Mouse (Mus musculus) layer of hippocampus, postnatal 10 days (tissue): ENCODE measurements around the gene Cldn10. TPM values are rescaled to one million over a fixed set of nuclear protein-coding genes. Genes with fewer than 3 reads are reported as not detected.
A peak's percentile ranks its signal among the peaks of the same experiment; 100 is the strongest.

Experiments used
- DNase-seq, 2 experiments: peaks; one replicate each; pipeline ENCODE4 v3.0.0; 2021; ENCODE audit warnings: low spot score in 2 of 2
- total RNA-seq, 2 experiments: library from RNA; stranded (reverse); gene quantifications; 2 replicates each; pipeline ENCODE4 v1.2.3; 2021

The Cldn10 gene
- total RNA-seq, 2 experiments from 2014 or later: 16.6 to 19.4 TPM

DNA sequence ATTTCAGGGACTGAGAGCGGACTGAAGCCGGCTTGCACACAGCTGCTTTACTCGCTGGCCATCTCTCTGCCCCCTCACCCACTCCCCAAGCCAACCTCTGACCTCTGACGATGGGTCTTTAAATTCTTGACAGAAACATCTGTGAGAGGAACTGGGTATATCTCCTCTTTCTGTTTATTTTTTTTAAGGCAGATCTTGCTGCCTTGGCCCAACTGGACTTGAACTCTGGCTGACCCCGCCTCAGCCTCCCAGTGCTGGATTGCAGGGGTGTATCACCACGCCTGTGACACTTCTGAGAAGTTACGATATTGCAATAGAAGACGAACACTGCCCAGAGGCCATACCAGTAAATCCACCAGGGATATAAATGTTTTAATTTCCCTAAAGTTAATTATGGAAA lies 122.2 kb downstream of the Cldn10 start:
- DNase-seq: no peak

DNA sequence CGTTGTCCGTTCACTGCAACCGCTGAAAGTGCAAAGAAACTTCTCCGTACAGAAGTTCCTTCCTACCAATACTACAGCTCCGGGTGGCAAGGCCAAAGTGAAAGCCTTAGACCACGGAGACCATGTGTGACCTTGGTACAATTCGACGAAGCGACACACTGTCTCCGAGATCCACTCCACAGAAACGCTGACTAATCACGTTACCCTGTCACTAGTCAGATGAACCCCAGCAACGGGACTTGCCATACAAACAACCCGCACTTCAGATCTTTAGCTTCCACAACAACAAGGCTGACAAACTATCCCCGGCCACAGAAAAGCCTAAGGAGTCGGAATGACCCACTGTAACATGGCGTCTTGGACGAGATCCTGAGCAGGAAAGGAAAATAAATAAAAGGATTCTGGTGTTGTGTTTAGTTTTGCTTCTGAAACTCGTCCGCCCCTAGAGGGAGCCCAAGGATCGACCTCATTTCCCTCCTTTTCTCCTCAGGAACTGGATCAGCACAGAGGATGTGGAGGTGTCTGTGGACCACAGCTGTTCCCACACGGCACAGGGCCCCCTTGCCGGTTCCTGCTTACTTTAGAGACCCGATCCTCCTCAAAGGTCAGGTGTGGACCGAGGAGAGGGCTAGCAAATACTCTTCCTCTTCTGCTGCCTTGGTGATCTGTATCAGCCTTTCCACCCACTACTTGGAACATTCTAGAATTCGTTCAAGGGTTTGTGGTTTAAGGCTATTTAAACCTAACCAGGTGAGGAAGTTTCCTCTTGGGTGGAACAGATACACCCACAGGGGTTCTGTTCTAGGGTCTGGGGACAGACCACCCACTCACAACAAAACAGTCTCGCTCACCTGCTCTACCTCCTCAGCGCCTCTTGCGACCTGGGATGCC lies 122.9 kb downstream of the Cldn10 start:
- peak; percentile 72 to 85 for DNase-seq

DNA sequence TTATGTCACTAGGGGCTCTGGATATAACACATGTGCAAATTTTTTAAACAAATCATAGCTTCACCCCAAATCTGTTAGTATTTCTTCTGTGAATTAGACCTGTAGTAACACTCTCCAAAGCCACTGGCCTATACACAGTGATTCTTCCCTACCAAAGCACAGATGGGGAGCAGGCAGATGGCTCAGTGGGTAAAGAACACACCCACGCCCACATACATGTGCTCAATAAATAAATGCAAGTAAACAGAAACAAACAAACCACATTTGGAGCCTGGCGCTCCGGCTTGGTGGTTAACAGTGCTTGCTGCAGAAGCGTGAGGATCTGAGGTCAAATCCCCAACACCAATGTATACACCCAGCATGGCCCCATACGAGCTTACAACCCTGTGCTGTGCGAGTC lies 123.8 kb downstream of the Cldn10 start:
- no peak for DNase-seq

DNA sequence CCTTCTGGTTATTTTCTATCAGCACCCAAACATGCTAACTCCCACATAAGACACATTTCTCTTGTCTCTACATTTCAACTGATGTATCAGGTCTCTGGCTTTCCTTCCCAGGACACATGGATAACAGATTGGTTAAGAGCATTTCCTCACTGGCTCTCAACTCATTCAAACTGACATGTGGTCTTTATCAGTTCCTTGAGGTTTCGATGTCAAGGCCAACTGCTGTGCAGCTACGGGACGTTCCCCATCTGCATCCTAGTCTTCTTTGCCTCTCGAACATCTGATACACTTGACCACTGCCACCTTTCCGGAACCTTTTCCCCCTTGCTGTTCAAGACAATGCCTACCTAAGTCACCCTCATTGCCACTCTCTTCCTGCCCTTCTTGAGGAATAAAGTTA lies 125.9 kb downstream of the Cldn10 start:
- DNase-seq: no peak

DNA sequence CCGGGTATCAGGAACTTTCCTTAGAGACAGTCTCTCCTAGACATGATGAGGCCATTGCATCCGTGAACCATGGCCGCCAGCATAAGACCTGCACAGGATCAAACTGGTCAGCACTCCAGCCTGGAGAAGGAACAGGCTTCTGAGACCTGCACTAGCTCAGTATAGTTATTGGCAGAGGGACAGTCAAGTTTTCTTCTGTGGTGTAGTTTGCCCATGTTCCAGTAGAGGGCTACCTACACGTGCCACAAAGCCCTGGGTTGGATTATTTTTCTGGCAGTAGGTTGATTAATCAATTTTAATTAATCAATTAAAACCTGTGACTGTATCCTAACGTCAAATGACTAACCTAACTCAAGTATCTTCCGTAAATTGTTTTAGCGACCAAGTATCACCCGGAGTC lies 131.3 kb downstream of the Cldn10 start:
- peak in 1 of 2 experiments; percentile 32 for DNase-seq

DNA sequence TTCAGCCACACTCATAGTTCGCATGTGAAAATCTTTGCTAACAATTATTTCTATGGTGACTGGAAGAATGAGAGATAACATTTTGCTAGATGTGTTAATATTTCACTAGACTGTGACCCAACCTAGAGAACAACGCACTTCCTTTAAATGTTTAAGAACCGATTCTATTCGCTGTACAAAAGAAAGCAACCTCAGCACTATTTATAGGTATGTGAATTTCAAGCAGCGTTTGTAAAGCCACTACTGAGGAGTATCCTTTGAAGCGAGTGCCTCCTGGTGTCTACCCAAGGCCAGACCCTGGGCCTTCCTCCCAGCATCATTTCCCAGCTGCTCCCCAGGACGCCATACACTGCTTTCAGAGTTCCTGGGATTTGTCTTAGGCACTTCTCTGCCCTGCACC lies 132.9 kb downstream of the Cldn10 start:
- no peak for DNase-seq

DNA sequence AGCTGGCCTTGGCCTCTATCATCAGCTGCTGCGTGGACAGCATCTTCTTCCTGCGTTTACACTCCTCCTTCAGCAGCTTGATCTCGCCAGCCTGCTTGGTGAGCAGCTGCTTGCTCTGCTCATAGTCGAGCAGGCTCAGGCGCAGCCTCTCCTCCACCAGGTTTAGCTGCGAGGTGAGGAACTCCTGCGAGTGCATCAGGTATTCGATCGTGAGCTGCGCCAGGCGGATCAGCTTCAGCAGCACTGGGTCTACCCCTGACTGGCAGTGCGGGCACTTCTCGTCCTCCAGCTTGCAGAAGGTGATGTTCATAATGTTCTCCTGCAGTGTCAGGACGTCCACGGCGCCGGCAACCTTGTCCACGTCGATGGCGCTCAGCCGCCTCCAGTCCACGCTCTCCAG lies 134.5 kb downstream of the Cldn10 start:
- DNase-seq: no peak

DNA sequence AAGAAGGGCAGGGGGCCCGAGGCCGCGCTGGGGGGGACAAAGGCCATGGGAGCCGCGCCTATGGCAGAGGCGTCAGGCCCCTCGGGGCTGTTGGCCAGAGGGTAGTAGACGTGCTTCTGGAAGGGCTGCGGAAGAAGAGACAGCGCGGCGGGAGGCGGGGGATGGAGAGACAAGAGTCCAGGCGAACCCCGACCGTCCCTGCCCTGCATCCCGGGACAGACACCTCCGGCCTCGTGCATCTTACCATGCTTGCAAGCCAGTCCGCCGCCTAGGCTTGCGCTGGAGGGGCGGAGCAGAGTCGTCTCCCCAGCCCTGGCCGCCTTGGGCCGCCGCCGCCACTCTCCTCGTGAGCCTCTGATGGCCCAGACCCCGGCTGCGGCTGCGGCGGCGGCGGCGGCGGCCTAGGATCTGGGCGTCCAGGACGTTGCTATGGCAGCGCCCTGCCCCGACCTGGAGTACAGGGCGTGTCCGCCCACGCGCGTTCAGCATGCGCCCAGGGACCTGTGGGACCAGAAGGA lies 135.0 kb downstream of the Cldn10 start:
- DNase-seq: peak; percentile 21 to 50

Other genes starting within 250 kb of the Cldn10 start
- 1 to 10 TPM; 7.4 to 7.7 TPM for gene Abcc4, start 81.7 kb upstream of the Cldn10 start, total RNA-seq
- gene Dzip1, start 137.6 kb downstream of the Cldn10 start, total RNA-seq: 100 to 1,000 TPM; 127 to 138 TPM
- 10 to 100 TPM; 28.1 to 30.1 TPM for gene Dnajc3, start 150.1 kb downstream of the Cldn10 start, total RNA-seq